Mouse (Mus musculus): ENCODE results near the gene Tomm40l. TPM values are rescaled to one million over a fixed set of nuclear protein-coding genes. Genes with fewer than 3 reads are reported as not detected.

Gene Tomm40l
- polyA plus RNA-seq, 1 experiment from 2014 or later = 6.6 TPM

GRCm38 (mm10) chr1:171258921-171259320, 36.6 kb upstream of the Tomm40l start:
- Histone ChIP-seq H3K9me3 (ENCODE audit: low read length) (no peaks in the 10 kb centered on the region), H3K4me2 (ENCODE audit: low read depth, low read length) (no peak overlapping the region), H3K9ac (replicated peaks) (no peak overlapping the region), H3K27me3 (ENCODE audit: insufficient read depth, low read length) (0 out of 2 replicates have a peak, but pooled peaks cover 6% of the 10 kb centered on the region), H3K36me3 (replicated peaks; ENCODE audit: insufficient read depth, low read length) (no peaks in the 10 kb centered on the region), H3K4me1 (ENCODE audit: insufficient read depth) (peaks cover 14% of the 10 kb centered on the region), H3K27ac (ENCODE audit: low read depth) (no peak overlapping the region), H3K4me3 (ENCODE audit: low read depth, low read length) (no peak overlapping the region)
- DNase-seq (no peak), ATAC-seq (no peak)
- 74% methylated on average over 17 of the region's 17 CpGs for WGBS (ENCODE audit: insufficient replicate concordance)
- no peak for TF ChIP-seq EP300 (IDR thresholded peaks at IDR 0.05; ENCODE audit: low read depth)
- no peak for TF ChIP-seq CTCF (IDR thresholded peaks at IDR 0.05; ENCODE audit: low read depth)

- H3K9me3 ChIP-seq (ENCODE audit: low read length) = no peaks in the 10 kb centered on the region
- WGBS (ENCODE audit: insufficient replicate concordance) = 75% methylated on average over 9 of the region's 9 CpGs
- H3K27me3 ChIP-seq (ENCODE audit: insufficient read depth, low read length) = 0 out of 2 replicates have a peak, but pooled peaks cover 6% of the 10 kb centered on the region
- no peak overlapping the region for H3K27ac ChIP-seq (ENCODE audit: low read depth)
- ATAC-seq (no peak), DNase-seq (no peak)
- no peak overlapping the region for H3K9ac ChIP-seq (replicated peaks)
- peaks cover 14% of the 10 kb centered on the region for H3K4me1 ChIP-seq (ENCODE audit: insufficient read depth)
- H3K4me3 ChIP-seq (ENCODE audit: low read depth, low read length) = no peak overlapping the region
- no peak overlapping the region for H3K4me2 ChIP-seq (ENCODE audit: low read depth, low read length)
- TF ChIP-seq EP300 (IDR thresholded peaks at IDR 0.05; ENCODE audit: low read depth) (no peak), CTCF (IDR thresholded peaks at IDR 0.05; ENCODE audit: low read depth) (no peak)
- no peaks in the 10 kb centered on the region for H3K36me3 ChIP-seq (replicated peaks; ENCODE audit: insufficient read depth, low read length)
These were observed 35.5 kb upstream of the Tomm40l start for GRCm38 (mm10) chr1:171257781-171258180.

- peaks cover 8% of the 10 kb centered on the region for H3K4me1 ChIP-seq (ENCODE audit: insufficient read depth)
- ATAC-seq (no peak), DNase-seq (peak; percentile 74)
- H3K4me2 ChIP-seq (ENCODE audit: low read depth, low read length) = no peak overlapping the region
- WGBS (ENCODE audit: insufficient replicate concordance) = 51% methylated on average over 15 of the region's 15 CpGs
- no peak overlapping the region for H3K9ac ChIP-seq (replicated peaks)
- H3K4me3 ChIP-seq (ENCODE audit: low read depth, low read length) = no peak overlapping the region
- TF ChIP-seq CTCF (IDR thresholded peaks at IDR 0.05; ENCODE audit: low read depth) = peak; percentile 87
- TF ChIP-seq EP300 (IDR thresholded peaks at IDR 0.05; ENCODE audit: low read depth) = no peak
- no peaks in the 10 kb centered on the region for H3K36me3 ChIP-seq (replicated peaks; ENCODE audit: insufficient read depth, low read length)
- H3K9me3 ChIP-seq (ENCODE audit: low read length) = no peaks in the 10 kb centered on the region
- H3K27me3 ChIP-seq (ENCODE audit: insufficient read depth, low read length) = 0 out of 2 replicates have a peak, but pooled peaks cover 6% of the 10 kb centered on the region
- no peak overlapping the region for H3K27ac ChIP-seq (ENCODE audit: low read depth)
These were observed 34.7 kb upstream of the Tomm40l start for GRCm38 (mm10) chr1:171256937-171257548.

- peak; percentile 33; the same call in 1 of the 2 replicates for ATAC-seq
- no peak overlapping the region for H3K27ac ChIP-seq (ENCODE audit: low read depth)
- 80% methylated on average over 24 of the region's 24 CpGs for WGBS (ENCODE audit: insufficient replicate concordance)
- DNase-seq = no peak
- peaks cover 8% of the 10 kb centered on the region for H3K4me1 ChIP-seq (ENCODE audit: insufficient read depth)
- peaks cover 11% of the 10 kb centered on the region; the same call in 1 of the 2 replicates for H3K27me3 ChIP-seq (ENCODE audit: insufficient read depth, low read length)
- no peaks in the 10 kb centered on the region for H3K9me3 ChIP-seq (ENCODE audit: low read length)
- H3K36me3 ChIP-seq (replicated peaks; ENCODE audit: insufficient read depth, low read length) = no peaks in the 10 kb centered on the region
- H3K4me2 ChIP-seq (ENCODE audit: low read depth, low read length) = no peak overlapping the region
- TF ChIP-seq CTCF (IDR thresholded peaks at IDR 0.05; ENCODE audit: low read depth) (peak; percentile 52), EP300 (IDR thresholded peaks at IDR 0.05; ENCODE audit: low read depth) (no peak)
- no peak overlapping the region for H3K4me3 ChIP-seq (ENCODE audit: low read depth, low read length)
- H3K9ac ChIP-seq (replicated peaks) = no peak overlapping the region
These were observed 33.9 kb upstream of the Tomm40l start for GRCm38 (mm10) chr1:171256095-171256818.

- TF ChIP-seq CTCF (IDR thresholded peaks at IDR 0.05; ENCODE audit: low read depth) (no peak), EP300 (IDR thresholded peaks at IDR 0.05; ENCODE audit: low read depth) (no peak)
- no peak overlapping the region for H3K27ac ChIP-seq (ENCODE audit: low read depth)
- no peak for ATAC-seq
- no peak for DNase-seq
- no peaks in the 10 kb centered on the region for H3K9me3 ChIP-seq (ENCODE audit: low read length)
- whole genome bisulfite sequencing (ENCODE audit: insufficient replicate concordance) = 81% methylated on average over 17 of the region's 17 CpGs
- no peaks in the 10 kb centered on the region for H3K36me3 ChIP-seq (replicated peaks; ENCODE audit: insufficient read depth, low read length)
- H3K4me1 ChIP-seq (ENCODE audit: insufficient read depth) = peaks cover 8% of the 10 kb centered on the region
- H3K27me3 ChIP-seq (ENCODE audit: insufficient read depth, low read length) = peaks cover 16% of the 10 kb centered on the region; the same call in 1 of the 2 replicates
- H3K9ac ChIP-seq (replicated peaks) = no peak overlapping the region
- no peak overlapping the region for H3K4me3 ChIP-seq (ENCODE audit: low read depth, low read length)
- H3K4me2 ChIP-seq (ENCODE audit: low read depth, low read length) = peak overlapping the region; percentile 49; the same call in 1 of the 2 replicates
These were observed 30.1 kb upstream of the Tomm40l start for GRCm38 (mm10) chr1:171252415-171252814.

- Histone ChIP-seq H3K4me2 (ENCODE audit: low read depth, low read length) (peak overlapping the region; percentile 49), H3K27me3 (ENCODE audit: insufficient read depth, low read length) (peaks cover 16% of the 10 kb centered on the region; the same call in 1 of the 2 replicates), H3K9ac (replicated peaks) (peak overlapping the region; percentile 16; the same call in 1 of the 2 replicates), H3K4me3 (ENCODE audit: low read depth, low read length) (peak overlapping the region; percentile 35; the same call in 1 of the 2 replicates), H3K36me3 (replicated peaks; ENCODE audit: insufficient read depth, low read length) (no peaks in the 10 kb centered on the region), H3K9me3 (ENCODE audit: low read length) (no peaks in the 10 kb centered on the region), H3K27ac (ENCODE audit: low read depth) (0 out of 2 replicates have a peak overlapping the region, but pooled peaks have one; percentile 11), H3K4me1 (ENCODE audit: insufficient read depth) (peaks cover 9% of the 10 kb centered on the region)
- ATAC-seq (no peak), DNase-seq (no peak)
- WGBS (ENCODE audit: insufficient replicate concordance) = 33% methylated on average over 13 of the region's 13 CpGs
- TF ChIP-seq EP300 (IDR thresholded peaks at IDR 0.05; ENCODE audit: low read depth) = no peak
- TF ChIP-seq CTCF (IDR thresholded peaks at IDR 0.05; ENCODE audit: low read depth) = no peak
These were observed 29.4 kb upstream of the Tomm40l start for GRCm38 (mm10) chr1:171251594-171252324.

All from liver, postnatal 0 days (tissue).